Mouse (Mus musculus) frontal cortex, adult 2 months (tissue): Measurements from ENCODE around the gene Tacstd2. TPM values are rescaled to one million over a fixed set of nuclear protein-coding genes. Genes with fewer than 3 reads are reported as not detected.
"Not testable (repeated sequence)": the region's sequence is repeated elsewhere in the genome, so short reads cannot be mapped to it uniquely, and the experiment has no call there.

Experiments
- DNase-seq, 2 experiments: peaks; one replicate each; pipeline ENCODE4 v3.0.0; 2022; ENCODE audit warnings: low spot score in 1 of 2; ENCODE audit errors: extremely low spot score in 1 of 2
- polyA plus RNA-seq: library from polyadenylated mRNA; depleted of rRNA; stranded (reverse); fragments of >200 nt; gene quantifications from 2 replicates; pipeline ENCODE4 v1.2.3, GENCODE M21; 2012; rRNA removed

The Tacstd2 gene
- polyA plus RNA-seq = 0.10 and 0.42 TPM in 2 replicates

GRCm38 (mm10) chr6:67535777-67536054, at the start of gene Tacstd2:
Gene Tacstd2, minus strand, starts transcription at chr6:67535796.
- DNase-seq = no peak

DNA sequence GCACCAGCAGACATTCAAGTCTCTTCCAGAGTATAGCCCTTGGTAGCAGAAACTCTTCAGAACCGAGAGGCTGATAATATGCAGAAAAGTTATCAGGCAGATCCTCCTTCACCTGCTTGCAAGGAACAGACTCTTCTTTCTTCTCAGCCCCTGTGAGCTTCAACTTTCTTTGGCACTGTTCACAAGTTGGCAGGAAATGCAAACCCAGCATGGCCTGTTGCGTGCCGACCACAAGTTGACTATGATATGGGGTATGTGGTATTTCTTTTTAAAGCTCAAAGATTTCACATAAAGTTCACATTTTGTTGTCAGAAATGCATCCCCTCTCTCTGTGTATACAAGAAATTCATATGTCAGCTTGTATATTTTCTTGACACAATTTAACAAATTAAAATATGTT, 30.7 kb upstream of the Tacstd2 start:
- DNase-seq = no peak

- no peak for DNase-seq
Measured at GRCm38 (mm10) chr6:67555376-67555775, 19.8 kb upstream of the Tacstd2 start.

- no peak for DNase-seq
Measured at GRCm38 (mm10) chr6:67549550-67549949, 14.0 kb upstream of the Tacstd2 start.

DNA sequence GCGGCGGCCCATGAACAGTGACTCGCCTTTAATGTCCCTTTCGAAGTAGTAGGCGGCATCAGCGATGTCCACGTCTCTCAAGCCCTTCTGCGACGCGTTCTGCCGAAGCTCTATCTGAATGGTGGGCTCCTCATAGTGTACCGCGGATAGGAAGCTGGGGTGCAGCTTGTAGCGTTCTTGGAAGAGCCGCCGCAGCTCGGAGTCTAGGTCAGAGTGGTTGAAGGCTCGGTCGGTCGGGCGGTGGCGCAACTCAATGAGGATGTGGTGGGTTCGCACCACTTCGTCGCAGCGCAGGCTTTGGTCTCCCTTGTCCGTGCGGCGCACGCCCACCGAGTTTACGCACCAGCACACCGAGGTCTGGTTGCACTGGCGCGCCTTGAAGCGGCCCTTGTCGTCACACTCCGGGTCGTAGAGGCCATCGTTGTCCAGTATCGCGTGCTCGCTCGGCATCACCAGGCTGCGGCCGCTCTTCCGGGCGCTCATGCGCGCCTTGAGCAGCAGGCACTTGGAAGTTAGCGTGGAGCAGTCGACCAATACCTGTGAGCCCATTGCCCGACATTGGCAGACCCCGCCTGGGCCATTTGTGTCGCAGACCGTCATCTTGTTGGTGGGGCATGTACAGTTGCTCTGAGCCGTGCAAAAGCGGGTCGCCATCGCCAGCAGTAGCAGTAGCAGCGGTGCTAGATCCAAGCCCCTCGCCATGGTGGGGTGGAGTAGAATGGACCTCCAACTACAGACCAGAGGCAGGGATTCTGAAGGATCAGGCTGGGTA, 405 bp downstream of the Tacstd2 start:
- DNase-seq = no peak

DNA sequence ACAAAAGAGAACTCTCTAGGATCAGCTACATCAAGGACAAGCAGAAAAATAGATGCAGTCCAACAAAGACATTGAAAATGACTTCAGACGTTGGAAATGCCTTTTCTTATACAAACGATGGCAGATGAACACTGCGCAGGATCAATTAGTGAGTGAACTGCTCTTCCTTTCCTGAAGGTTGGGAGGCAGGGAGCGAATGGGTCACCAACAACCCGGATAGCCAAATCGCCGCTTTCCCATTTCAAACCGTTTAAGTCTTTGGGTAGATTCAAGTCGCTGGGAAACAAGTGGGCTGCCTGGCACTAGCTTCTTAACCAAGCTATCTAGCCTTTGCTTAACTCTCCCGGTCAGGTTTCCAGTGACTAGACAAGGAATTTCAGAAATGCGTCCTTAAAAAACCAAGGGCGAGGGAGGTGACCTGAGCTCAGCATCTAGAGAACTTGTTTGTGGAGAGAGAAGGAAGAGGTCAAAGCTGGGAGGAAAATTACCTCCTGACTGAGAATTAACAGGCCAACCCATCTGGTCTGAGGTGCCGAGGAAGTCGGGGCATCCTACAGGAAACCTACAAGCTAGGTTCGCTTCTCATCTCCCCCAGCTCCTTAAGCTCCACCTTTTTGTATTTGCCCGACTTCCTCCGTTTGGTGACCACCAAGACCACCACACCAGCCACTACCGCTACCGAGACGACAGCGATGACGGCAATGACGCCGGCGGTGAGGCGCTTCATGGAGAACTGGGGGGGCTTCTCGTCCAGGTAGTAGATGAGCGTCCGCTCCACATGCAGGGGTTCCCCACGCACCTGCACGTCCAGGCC, 1.2 kb downstream of the Tacstd2 start:
- DNase-seq = no peak

- DNase-seq = peak; percentile 8 to 25
Measured at GRCm38 (mm10) chr6:67532665-67533440, 2.7 kb downstream of the Tacstd2 start.

GRCm38 (mm10) chr6:67531822-67532162, 3.8 kb downstream of the Tacstd2 start:
- no peak for DNase-seq

GRCm38 (mm10) chr6:67530992-67531821, 4.4 kb downstream of the Tacstd2 start:
- DNase-seq = peak in 1 of 2 experiments; percentile 22

DNA sequence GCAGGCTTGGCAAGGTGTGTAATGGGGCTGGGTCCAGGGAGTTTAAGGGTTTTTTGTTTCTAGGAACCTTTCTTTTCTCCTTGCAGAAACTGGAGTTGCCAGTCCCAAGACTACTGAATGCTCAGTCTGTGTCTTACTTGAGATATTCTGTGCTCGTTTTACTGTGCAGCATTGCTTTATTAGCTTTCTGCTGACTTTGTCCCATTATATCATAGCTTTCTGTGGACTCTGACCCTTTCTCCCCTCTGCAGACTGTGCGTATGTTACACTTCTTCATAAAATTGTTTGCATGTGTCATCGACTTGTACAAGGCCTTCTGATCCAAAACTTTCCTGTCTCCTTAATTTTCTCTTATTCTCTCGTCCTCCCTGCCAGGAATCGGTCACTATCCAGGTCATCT, 9.2 kb downstream of the Tacstd2 start:
- no peak for DNase-seq

DNA sequence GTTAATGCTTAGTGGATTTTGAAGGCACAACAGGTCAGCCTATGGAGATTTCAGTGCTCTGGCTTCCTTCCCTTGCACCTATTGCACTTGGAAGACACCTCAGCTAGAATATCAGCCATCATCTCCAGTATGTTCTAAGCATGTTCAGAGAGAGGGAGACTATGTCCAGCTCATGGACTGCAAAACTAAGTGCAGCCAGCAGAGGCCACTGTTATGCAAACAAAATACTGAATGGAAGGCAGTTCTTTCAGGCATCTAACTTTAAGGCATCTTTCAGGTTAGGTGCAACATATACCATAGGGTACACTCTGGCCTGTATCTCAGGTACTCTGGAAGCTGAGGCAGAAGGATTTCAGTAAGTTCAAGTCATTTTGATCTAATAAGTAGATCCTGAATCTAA, 24.8 kb downstream of the Tacstd2 start:
- DNase-seq = peak in 1 of 2 experiments; percentile 68

- not testable (repeated sequence) for DNase-seq
Measured at GRCm38 (mm10) chr6:67501938-67502337, 33.7 kb downstream of the Tacstd2 start.

DNA sequence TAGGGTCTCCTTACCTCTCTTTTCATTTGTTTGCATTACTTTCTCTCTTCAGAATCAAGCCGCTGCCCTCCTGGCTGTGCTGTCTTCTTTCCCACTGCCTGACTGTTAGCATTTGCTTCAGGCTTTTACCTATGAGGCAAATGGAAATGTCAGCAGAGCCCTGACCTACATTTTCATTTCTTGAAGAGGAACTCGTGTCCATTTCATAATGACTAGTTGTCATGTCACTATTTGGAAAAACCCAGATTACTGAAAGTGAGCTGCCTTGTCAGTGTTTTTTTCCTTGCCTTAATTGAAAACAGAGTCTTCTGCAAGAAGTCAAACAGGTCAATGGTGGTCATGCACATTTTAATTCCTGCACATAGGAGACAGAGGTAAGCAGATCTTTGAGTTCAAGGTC, 43.8 kb downstream of the Tacstd2 start, which contains the start of gene Il23r:
Gene Il23r (minus strand): TSS at position 101 of the 400 bp plus-strand sequence.
- no peak for DNase-seq

Other genes starting within 250 kb of the Tacstd2 start
- gene Il12rb2, start 159.6 kb downstream of the Tacstd2 start, polyA plus RNA-seq = 0.55 and 0.62 TPM in 2 replicates
- not detected in 2 replicates for gene Il23r, start 43.9 kb downstream of the Tacstd2 start, polyA plus RNA-seq